Mouse (Mus musculus) C2C12 (cell line): ENCODE measurements around the gene Corin. TPM values are rescaled to one million over a fixed set of nuclear protein-coding genes. Genes with fewer than 3 reads are reported as not detected.

Experiments used
- H3K27me3 ChIP-seq: one replicate; pipeline ENCODE4 v1.6.1; 2011; ENCODE audit not compliant: control insufficient read depth, insufficient read depth, insufficient read length
- H3K36me3 ChIP-seq: one replicate; pipeline ENCODE4 v1.6.1; 2011; ENCODE audit not compliant: control insufficient read depth, insufficient read depth
- H3K4me3 ChIP-seq: one replicate; pipeline ENCODE4 v1.5.1; 2011; ENCODE audit warnings: mild to moderate bottlenecking, control low read depth; ENCODE audit not compliant: poor library complexity, insufficient read depth, severe bottlenecking
- H3K79me2 ChIP-seq: one replicate; pipeline ENCODE4 v1.6.1; 2011; ENCODE audit not compliant: control insufficient read depth, insufficient read depth
- H3K79me3 ChIP-seq: one replicate; pipeline ENCODE4 v1.6.1; 2011; ENCODE audit warnings: low read depth, control low read depth
- H3ac ChIP-seq: one replicate; pipeline ENCODE3; 2011; ENCODE audit warnings: low read depth; ENCODE audit not compliant: control insufficient read depth, insufficient read length
- CEBPB ChIP-seq: IDR thresholded peaks from one replicate; pipeline ENCODE4 v1.6.1; 2011; ENCODE audit warnings: low read depth, mild to moderate bottlenecking, control low read depth, moderate library complexity
- CTCF ChIP-seq: IDR thresholded peaks from one replicate; pipeline ENCODE4 v1.5.1; 2011; ENCODE audit not compliant: control insufficient read depth, insufficient read depth, insufficient read length
- FOSL1 ChIP-seq: IDR thresholded peaks from one replicate; pipeline ENCODE4 v1.8.0; 2011; ENCODE audit warnings: mild to moderate bottlenecking, low read length; ENCODE audit not compliant: poor library complexity, insufficient read depth, severe bottlenecking
- MAX ChIP-seq: IDR thresholded peaks from one replicate; pipeline ENCODE4 v1.6.1; 2011; ENCODE audit warnings: mild to moderate bottlenecking, control low read depth
- MYOD1 ChIP-seq: IDR thresholded peaks from one replicate; pipeline ENCODE4 v1.6.1; 2011; ENCODE audit warnings: low read depth; ENCODE audit not compliant: control insufficient read depth, insufficient read length
- MYOG ChIP-seq: IDR thresholded peaks from one replicate; pipeline ENCODE4 v1.6.1; 2011; ENCODE audit not compliant: control insufficient read depth, insufficient read length; ENCODE audit errors: extremely low read depth
- USF1 ChIP-seq: IDR thresholded peaks from one replicate; pipeline ENCODE4 v1.6.1; 2011; ENCODE audit warnings: low read depth, mild to moderate bottlenecking, control low read depth, moderate library complexity
- polyA plus RNA-seq: library from polyadenylated mRNA; unstranded; fragments of >200 nt; fragmentation: generic; extraction: Trizol; gene quantifications from one replicate; pipeline ENCODE4 v1.2.1, GENCODE M21; 2012; ENCODE audit warnings: missing spikeins

The Corin gene
- polyA plus RNA-seq, 1 experiment = 0.02 TPM

DNA sequence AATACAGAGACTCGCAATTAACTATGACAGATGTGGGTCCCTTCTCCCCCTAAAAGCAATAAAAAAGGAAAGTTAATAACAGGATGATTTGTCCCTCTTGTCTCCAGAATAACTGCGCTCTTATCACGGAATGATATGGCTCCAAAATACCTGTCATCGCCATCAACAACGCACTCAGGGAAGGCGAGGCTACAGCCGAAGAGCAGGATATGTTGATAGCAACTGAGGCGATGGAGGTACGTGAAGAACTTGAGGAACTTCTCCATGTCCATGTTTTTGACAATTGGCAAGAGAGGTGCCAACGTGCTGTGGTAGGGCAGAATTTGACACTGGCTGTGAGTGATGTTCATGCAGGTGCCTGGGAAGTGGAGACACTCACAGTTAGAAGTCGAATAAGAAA is 69.2 kb downstream of the Corin start:
- TF ChIP-seq CEBPB (no peak), MAX (no peak), CTCF (no peak), FOSL1 (no peak), MYOG (no peak), MYOD1 (no peak), USF1 (no peak)
- Histone ChIP-seq H3K27me3 (no peaks in the 10 kb centered on the region), H3ac (no peak overlapping the region), H3K79me3 (no peaks in the 10 kb centered on the region), H3K36me3 (no peaks in the 10 kb centered on the region), H3K79me2 (no peaks in the 10 kb centered on the region), H3K4me3 (no peak overlapping the region)

- Histone ChIP-seq H3ac (no peak overlapping the region), H3K79me3 (no peaks in the 10 kb centered on the region), H3K4me3 (no peak overlapping the region), H3K27me3 (no peaks in the 10 kb centered on the region), H3K79me2 (no peaks in the 10 kb centered on the region), H3K36me3 (no peaks in the 10 kb centered on the region)
- TF ChIP-seq FOSL1 = no peak
- no peak for TF ChIP-seq CEBPB
- no peak for TF ChIP-seq USF1
Observed at GRCm38 (mm10) chr5:72431856-72432255, 72.4 kb downstream of the Corin start.

GRCm38 (mm10) chr5:72427556-72427955 is 76.7 kb downstream of the Corin start:
- TF ChIP-seq MYOG (no peak), FOSL1 (no peak), CTCF (no peak), USF1 (no peak), CEBPB (no peak), MYOD1 (no peak), MAX (no peak)
- Histone ChIP-seq H3ac (no peak overlapping the region), H3K36me3 (no peaks in the 10 kb centered on the region), H3K27me3 (no peaks in the 10 kb centered on the region), H3K4me3 (no peak overlapping the region), H3K79me2 (no peaks in the 10 kb centered on the region), H3K79me3 (no peaks in the 10 kb centered on the region)

DNA sequence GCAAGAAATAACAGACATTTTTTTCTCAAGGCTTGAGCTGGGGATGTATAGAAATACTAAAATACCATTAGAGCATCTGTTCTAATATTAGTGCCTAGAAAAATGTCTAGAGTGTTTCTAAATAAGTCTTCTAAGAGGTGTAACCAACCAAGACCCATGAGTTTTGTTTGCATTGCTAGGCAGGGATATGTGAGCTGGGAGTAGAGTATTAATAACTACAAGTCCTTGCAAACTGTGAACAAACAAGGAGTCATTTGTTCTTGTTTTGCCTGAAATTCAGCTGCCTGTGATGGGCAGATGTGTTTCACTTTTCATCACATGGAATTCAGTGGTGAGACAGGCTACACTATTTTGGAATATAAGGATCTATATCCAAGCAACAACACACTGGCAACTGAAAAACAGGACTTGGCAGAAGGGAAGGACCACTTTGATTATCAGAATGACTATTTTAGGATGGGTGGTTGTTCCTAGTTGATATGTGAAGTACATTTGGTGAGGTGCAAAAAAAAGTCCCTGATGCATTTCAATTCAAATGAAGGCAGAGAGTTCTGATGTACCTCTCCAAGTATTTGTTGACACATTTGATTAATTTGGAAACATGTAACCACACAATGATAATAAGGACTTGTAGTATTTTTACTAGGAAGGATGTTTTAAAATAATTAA is 78.8 kb downstream of the Corin start:
- no peak for TF ChIP-seq CEBPB
- TF ChIP-seq USF1 = no peak
- no peak for TF ChIP-seq MYOG
- no peak for TF ChIP-seq FOSL1
- no peak for TF ChIP-seq MAX
- no peak for TF ChIP-seq MYOD1
- TF ChIP-seq CTCF = no peak
- Histone ChIP-seq H3K4me3 (no peak overlapping the region), H3ac (no peak overlapping the region), H3K79me3 (no peaks in the 10 kb centered on the region), H3K79me2 (no peaks in the 10 kb centered on the region), H3K27me3 (no peaks in the 10 kb centered on the region), H3K36me3 (no peaks in the 10 kb centered on the region)

GRCm38 (mm10) chr5:72411874-72412329 is 92.4 kb downstream of the Corin start:
- Histone ChIP-seq H3K79me3 (no peaks in the 10 kb centered on the region), H3ac (no peak overlapping the region)

GRCm38 (mm10) chr5:72410841-72411240 is 93.4 kb downstream of the Corin start:
- TF ChIP-seq USF1 (no peak), FOSL1 (no peak), MAX (no peak), CTCF (no peak), MYOG (no peak), CEBPB (no peak), MYOD1 (no peak)
- peaks cover 14% of the 10 kb centered on the region for H3K27me3 ChIP-seq

More at GRCm38 (mm10) chr5:72411874-72412329, 92.4 kb downstream of the Corin start:
- H3K79me2 ChIP-seq = no peaks in the 10 kb centered on the region
- H3K4me3 ChIP-seq = no peak overlapping the region
- peaks cover 14% of the 10 kb centered on the region for H3K27me3 ChIP-seq
- TF ChIP-seq CTCF = no peak
- TF ChIP-seq USF1 = no peak
- no peak for TF ChIP-seq MYOD1
- no peak for TF ChIP-seq MAX
- TF ChIP-seq CEBPB = no peak
- TF ChIP-seq MYOG = no peak
- TF ChIP-seq FOSL1 = no peak
- H3K36me3 ChIP-seq = no peaks in the 10 kb centered on the region

More at GRCm38 (mm10) chr5:72410841-72411240, 93.4 kb downstream of the Corin start:
- Histone ChIP-seq H3K4me3 (no peak overlapping the region), H3K36me3 (no peaks in the 10 kb centered on the region), H3ac (no peak overlapping the region), H3K79me3 (no peaks in the 10 kb centered on the region), H3K79me2 (no peaks in the 10 kb centered on the region)
